Mouse (Mus musculus): ENCODE results near the gene Hoxc9.

Gene Hoxc9

DNA sequence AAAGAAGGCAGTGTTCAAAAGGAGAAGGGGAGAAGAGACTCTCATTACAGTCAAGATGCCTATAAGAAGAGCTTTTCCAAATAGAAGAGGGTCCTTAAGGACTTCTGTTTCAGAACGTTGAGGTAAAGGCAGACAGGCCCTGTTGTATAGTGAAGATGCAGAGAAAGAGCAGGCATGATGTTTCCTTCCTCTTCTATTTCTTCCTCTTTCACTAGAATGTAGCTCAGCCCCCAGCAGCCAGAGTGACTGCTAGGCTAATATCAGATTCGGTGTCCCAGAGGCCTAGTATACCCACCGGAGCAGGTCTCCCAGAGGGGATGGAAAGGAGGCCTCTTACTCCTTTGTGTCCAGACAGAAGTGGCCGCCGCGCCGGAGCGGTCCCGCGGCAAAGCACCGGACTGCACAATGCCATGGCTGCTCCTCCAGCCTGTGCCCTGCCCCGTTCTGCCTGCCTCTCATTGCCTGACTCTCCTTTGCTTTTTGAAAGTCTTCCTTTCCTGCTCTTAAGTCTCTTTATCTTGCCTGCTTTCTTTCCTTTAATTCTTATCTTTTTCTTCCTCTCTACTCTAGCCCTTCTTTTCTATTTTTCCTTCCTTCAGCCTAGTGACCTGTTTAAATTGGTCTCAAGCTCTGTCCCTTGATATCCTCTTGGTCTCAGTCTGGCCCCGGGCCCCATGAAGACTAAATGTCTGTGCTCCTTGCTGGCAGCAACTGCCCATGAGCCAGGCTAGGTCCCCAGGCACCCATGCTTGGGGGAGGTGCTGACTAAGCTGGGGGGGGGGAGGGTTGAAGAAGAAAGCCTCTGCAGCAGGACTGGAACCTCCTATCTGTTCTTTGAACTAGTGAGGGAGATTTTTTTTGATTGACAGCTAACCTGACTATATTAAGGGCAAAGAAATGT lies 2.6 kb downstream of the Hoxc9 start:
- no peak for DNase-seq

DNA sequence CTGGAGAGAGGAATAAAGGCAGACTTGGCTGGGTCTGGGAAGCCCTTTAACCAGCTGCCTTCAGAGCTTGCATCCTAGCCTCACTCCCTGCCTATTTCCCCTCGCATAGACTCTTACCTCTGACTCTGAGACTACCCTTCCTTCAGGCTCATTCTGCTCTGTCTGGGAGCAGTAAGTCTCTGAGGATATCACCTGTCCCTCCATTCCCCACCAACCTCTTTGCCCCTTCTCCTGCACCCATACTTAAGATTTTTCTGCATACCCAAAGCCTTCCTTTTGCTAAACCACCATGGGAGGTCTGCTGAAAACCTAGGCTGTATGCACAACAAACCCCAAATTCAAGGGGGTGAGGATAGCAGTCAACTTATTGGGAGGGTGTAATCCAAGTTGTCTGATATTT lies 3.7 kb downstream of the Hoxc9 start:
- DNase-seq: no peak

DNA sequence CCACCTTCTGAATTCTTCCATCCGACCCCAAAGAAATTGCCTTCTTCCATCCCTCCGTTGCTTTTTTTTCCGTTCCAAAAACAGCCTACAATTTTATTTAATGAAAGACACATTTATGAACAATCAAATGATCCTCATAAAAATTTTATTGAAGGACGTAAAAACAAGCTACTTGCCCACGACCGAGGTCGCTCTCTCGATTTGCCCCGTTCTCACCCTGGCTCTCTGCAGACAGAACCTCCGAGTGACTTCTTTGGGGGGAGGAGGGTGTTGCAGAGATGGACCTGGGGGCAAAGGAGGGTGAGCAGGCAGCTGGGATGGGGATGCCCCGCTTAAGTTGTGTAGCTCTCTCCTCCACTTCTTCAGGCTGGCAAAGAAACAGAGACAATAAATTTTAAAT lies 4.1 kb downstream of the Hoxc9 start:
- DNase-seq: no peak

- no peak for DNase-seq
Measured at GRCm38 (mm10) chr15:102980912-102981311, 4.7 kb downstream of the Hoxc9 start.

GRCm38 (mm10) chr15:102981379-102982288 lies 5.4 kb downstream of the Hoxc9 start:
- DNase-seq: peak; percentile 88

DNA sequence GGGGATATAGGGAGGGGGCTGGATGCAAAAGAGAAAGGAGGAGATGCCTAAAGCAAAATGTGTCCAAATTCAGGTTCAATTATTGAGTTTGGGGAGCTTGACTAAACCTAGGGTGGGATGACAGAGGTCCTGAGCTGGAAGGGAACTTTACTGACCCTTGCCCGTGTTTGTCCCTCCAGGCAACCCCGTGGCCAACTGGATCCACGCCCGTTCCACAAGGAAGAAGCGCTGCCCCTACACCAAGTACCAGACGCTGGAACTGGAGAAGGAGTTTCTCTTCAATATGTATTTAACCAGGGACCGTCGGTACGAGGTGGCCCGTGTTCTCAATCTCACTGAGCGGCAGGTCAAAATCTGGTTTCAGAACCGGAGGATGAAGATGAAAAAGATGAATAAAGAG lies 7.5 kb downstream of the Hoxc9 start:
- DNase-seq: no peak

DNA sequence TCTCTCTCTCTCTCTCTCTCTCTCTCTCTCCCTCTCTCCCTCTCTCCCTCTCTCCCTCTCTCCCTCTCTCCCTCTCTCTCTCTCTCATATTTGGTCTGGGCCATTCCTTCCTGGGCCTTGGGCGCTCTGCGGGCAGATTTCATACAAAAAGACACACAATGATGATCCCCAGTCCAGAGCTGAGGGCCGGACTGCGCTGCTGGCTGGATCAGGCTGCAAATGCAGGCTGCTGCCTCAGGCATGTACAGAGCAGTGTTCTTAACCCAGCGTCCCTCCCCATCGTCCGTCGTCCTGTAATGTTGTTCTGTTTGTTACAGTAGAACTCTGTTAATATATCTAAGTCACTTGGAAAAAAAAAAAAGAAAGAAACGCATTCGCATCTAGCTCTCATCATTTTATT lies 8.3 kb downstream of the Hoxc9 start:
- DNase-seq: no peak

DNA sequence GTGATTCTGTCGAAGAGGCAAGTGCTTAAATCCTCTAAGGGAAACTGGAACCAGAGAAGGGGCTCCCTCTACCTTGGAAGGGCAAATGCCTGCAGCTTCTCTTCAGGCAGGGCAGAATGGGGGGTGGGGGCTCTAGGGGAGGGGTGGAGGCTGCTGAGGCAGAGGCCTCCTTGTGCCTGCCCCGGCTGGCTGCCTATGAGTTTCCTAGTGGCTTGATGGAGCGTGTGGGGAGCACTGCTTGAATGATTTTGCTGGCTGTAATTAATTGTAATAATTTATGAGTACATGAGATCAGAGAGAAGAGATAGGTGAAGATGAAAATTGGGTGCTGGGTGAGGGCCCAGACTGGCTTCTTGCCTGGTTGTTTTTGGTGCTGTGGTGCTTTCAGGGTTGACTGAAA lies 8.7 kb downstream of the Hoxc9 start:
- no peak for DNase-seq

GRCm38 (mm10) chr15:102987124-102987833 lies 11.0 kb downstream of the Hoxc9 start:
- peak; percentile 96 for DNase-seq

GRCm38 (mm10) chr15:102988078-102988477 lies 11.8 kb downstream of the Hoxc9 start:
- no peak for DNase-seq

- peak; percentile 80 for DNase-seq
Measured at GRCm38 (mm10) chr15:102990461-102991397, 14.5 kb downstream of the Hoxc9 start, which contains the start of gene Hoxc8. Gene Hoxc8, plus strand, starts transcription at chr15:102990607.

DNA sequence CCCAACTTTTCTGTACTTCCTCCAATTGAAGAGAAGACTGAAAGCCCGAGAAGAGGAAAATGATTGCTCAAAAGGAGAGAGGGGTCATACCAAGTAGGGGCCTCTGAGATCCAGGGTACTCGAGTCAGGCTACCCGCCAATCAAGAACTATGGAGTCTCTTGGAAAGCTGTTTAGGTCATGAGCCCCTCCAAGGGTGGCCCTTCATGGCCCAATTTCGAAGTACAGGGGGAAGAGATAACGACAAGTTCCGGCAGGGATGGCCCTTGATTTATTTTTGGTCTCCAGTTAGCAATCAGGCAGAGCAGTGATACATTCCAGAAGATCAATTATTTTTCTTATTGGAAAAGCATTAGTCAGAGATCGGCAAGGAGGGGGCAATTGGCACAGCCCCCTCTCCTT lies 15.5 kb downstream of the Hoxc9 start:
- DNase-seq: no peak

- no peak for DNase-seq
Measured at GRCm38 (mm10) chr15:102992206-102992605, 16.0 kb downstream of the Hoxc9 start.

DNA sequence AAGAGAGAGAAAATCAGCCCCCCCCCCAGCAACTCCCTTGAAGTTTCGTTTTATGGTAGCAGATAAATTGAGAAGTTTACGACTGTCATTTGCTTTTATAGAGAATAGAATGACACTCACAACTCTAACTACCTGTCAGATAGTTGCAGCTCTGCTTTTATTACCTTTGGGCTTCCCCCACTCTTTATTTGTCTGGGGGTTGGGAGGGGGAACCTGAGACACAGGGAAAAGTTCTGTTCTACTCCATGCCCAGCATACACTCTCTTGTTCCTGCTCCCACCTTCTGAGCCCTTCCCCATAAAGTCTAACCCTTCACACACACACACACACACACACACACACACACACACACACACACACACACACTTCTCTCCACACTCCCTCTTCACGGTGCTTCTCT lies 16.6 kb downstream of the Hoxc9 start:
- no peak for DNase-seq

DNA sequence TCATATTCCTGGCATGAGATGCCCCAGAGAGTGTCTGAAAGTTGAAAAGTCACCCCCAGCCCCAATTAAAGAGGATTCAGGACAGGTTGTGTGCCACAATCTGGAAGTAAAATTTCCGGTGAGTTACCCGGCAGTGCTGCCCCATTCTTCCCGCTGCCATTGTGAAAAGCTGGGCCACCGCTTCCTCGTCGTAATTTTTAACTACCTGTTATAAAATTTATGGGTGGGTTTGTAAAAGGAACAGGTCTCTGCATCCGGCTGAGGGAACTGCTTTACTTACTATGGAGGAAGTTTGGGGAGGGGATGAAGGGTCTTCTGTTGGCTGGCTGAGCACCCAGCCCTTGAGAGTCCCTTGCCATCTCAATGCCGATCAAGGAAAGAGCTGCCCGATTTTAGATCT lies 20.3 kb downstream of the Hoxc9 start:
- no peak for DNase-seq

DNA sequence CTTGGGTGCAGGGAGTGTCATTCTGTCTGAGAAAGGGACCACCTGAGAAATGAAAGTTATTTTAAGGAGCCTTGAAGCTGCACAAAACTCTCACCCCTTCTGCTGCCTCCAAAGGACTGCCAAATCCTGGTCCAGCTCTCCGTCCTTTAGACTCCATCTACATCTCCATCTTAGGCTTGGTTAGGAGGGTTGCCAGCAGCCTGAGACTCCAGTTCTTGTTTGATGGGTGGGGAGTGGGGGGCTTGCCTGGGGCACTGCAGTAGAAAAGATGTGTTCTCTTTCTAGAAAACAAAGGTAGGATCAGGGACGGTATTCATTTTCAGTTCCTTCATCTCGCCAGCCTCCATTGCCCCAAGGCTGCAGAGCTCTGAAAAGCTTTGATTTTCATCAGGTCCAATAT lies 21.2 kb downstream of the Hoxc9 start:
- DNase-seq: no peak

- DNase-seq: peak; percentile 80
Measured at GRCm38 (mm10) chr15:102997939-102998355, 21.7 kb downstream of the Hoxc9 start, which contains the start of gene Hoxc6. Gene Hoxc6, plus strand, starts transcription at chr15:102998257.

- no peak for DNase-seq
Measured at GRCm38 (mm10) chr15:102998608-102999182, 22.5 kb downstream of the Hoxc9 start.

DNA sequence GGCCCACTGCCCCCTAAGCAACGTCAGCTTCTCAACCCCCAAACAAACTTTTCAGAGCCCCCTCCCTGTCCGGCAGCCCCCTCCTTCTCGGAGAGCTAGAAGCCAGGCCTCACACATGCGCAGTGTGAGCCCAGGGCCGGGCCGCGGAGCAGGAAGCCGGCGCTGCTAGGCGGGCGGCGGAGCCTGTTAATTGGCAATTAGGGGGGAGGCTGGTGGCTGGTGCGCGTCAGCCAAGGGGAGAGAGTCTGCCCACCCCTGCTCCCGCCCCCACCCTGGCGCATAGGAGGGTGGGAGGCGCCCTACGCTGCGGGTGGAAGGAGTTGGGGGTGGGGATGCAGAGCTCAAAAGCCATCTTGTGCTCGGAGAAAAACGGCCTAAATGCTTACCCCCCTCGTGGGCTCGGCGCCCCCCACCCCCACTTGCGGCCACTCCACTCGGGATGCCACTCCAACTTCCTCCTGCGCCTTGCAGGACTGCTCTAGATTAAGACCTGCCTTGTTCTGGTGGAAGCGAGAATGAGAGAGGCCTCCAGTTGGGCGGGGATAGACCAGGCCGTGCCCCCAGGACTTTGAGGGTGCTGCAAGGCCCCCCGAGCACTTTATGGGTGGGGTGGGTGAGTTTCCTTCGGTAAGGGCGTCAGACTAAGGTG lies 23.1 kb downstream of the Hoxc9 start:
- peak; percentile 89 for DNase-seq

DNA sequence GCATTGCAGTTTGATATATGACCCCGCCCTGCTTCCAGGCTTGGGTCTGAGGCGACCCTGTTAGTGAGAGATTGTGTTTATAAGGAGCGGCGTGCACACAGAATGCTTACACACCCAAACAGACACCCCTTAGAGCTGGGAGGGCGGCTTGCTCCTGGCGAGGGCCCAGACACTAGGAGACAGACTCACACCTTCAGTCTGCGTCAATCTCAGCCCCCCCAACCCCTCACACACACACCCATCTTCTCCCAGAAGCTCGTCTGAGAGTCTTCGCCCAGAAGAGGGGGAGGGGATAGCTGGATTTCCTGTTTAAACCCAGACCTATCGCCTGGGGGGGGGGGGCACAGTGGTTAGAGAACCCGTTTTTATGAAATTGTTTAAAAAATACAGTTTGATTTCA lies 23.7 kb downstream of the Hoxc9 start:
- no peak for DNase-seq

DNA sequence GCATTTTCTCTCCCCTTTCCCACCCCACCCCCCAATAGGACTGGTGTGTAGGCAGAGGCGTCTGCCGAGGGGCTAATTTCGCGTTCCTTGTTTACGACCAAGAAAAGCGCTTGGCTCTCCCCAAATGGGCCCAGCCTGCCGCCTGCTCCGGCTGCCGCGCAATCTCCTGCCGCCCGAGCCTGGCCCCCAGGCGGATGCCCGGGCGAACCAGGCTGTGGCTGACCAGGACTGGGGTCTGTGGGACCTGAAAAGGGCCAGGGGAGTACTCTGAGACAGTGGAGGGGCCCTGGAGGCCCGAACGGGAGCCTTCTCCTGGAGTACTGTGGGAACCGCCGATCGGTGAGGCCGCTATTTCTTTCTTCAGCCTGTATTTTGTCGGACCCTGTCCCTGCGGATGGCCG lies 24.3 kb downstream of the Hoxc9 start:
- DNase-seq: no peak
